Mouse (Mus musculus): ENCODE data around the gene Neurod1. TPM values are rescaled to one million over a fixed set of nuclear protein-coding genes. Genes with fewer than 3 reads are reported as not detected.

Neurod1 gene
- polyA plus RNA-seq, 1 experiment from 2014 or later = not detected

DNA sequence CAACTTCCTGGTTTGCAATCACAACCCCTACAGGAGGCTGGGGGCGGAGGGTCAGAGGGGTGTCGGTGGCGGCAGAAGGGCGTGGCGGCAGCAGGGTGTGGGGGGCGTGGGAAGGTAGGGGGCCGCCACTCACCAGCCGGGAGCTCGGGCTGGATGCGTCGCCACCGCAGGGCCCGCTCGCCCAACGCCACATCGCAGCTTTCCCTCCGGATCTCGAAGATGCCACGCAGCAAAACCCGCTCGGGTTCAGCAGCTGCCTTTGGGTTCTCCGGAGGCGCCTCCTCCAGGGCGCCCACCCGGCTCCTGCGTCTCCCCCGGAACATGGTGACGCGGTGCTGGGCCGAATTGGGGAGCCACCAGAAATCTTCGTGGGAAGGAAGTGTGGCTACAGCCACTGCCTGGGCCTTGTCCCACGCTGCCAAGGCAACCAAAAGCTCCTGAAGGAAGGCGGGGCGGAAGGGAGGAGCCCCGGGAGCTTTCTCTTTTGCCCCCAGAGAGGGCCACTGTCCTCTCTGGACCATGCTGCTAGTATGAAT lies 27.9 kb downstream of the Neurod1 start:
- H3K4me1 ChIP-seq (ENCODE audit: control insufficient read depth, insufficient read depth, low read length) = no peaks in the 10 kb centered on the region; the same call in none of the 2 replicates
- peak overlapping the region; percentile 96 for H3K4me2 ChIP-seq (replicated peaks; ENCODE audit: low read depth, low read length)
- 1% methylated on average over 35 of the region's 35 CpGs for WGBS
- H3K9ac ChIP-seq (ENCODE audit: low read depth, low read length) = peak overlapping the region; percentile 47
- H3K36me3 ChIP-seq (ENCODE audit: control insufficient read depth, insufficient read depth, low read length) = no peaks in the 10 kb centered on the region
- H3K27ac ChIP-seq (ENCODE audit: low read depth, low read length) = no peak overlapping the region
- H3K4me3 ChIP-seq (ENCODE audit: low read length) = peak overlapping the region; percentile 46
- H3K27me3 ChIP-seq (ENCODE audit: control insufficient read depth, insufficient read depth, low read length) = no peaks in the 10 kb centered on the region; the same call in 1 of the 2 replicates
- ATAC-seq (ENCODE audit: low FRiP score, low TSS enrichment) = peak; percentile 66
- H3K9me3 ChIP-seq (ENCODE audit: control insufficient read depth, low read length) = no peaks in the 10 kb centered on the region

DNA sequence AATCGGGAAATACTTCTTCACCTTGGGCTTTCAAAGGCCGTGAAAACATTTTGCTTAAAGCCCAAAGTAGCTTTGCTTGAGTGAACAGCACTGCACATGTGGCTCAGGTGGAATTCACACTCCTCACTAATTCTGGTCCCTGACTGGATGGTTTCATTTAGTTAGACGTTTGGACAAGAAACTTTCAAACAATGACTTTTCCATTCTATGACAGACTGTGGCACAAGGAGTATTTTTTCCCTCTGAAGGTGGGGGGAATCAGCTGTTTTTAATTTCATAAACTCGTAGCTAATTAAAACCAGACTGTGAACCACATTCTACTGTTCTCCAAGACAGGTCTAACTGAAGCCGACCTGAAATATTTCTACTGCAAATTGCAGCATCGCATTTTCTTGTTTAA lies 28.5 kb downstream of the Neurod1 start:
- H3K36me3 ChIP-seq (ENCODE audit: control insufficient read depth, insufficient read depth, low read length) = no peaks in the 10 kb centered on the region
- no peaks in the 10 kb centered on the region; the same call in 1 of the 2 replicates for H3K27me3 ChIP-seq (ENCODE audit: control insufficient read depth, insufficient read depth, low read length)
- no peak overlapping the region for H3K27ac ChIP-seq (ENCODE audit: low read depth, low read length)
- no peak overlapping the region; the same call in 1 of the 2 replicates for H3K4me2 ChIP-seq (replicated peaks; ENCODE audit: low read depth, low read length)
- no peak overlapping the region for H3K9ac ChIP-seq (ENCODE audit: low read depth, low read length)
- WGBS = 20% methylated on average over 6 of the region's 6 CpGs
- no peaks in the 10 kb centered on the region; the same call in none of the 2 replicates for H3K4me1 ChIP-seq (ENCODE audit: control insufficient read depth, insufficient read depth, low read length)
- no peak overlapping the region; the same call in 1 of the 2 replicates for H3K4me3 ChIP-seq (ENCODE audit: low read length)
- no peak for ATAC-seq (ENCODE audit: low FRiP score, low TSS enrichment)
- no peaks in the 10 kb centered on the region for H3K9me3 ChIP-seq (ENCODE audit: control insufficient read depth, low read length)

DNA sequence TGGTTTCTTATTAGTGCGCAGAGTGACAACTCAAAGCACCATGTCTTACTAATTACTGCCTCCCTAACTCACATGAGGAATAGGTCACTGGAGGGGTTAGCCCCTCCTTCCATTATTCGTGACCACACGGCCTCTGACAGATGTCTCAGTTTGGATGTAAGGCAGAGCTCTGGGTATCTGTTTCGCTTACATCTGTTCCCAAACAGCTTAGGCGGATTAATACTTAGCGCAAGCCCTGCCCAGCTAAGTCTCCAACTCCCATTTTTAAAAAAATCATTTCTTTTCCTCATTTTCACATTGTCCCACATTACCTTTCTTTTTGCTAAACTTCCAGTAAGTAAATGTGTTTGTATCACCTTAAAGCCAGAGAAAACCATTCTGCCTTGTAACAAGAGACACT lies 34.9 kb downstream of the Neurod1 start:
- 52% methylated on average over 6 of the region's 6 CpGs for WGBS
- H3K4me1 ChIP-seq (ENCODE audit: control insufficient read depth, insufficient read depth, low read length) = no peaks in the 10 kb centered on the region

DNA sequence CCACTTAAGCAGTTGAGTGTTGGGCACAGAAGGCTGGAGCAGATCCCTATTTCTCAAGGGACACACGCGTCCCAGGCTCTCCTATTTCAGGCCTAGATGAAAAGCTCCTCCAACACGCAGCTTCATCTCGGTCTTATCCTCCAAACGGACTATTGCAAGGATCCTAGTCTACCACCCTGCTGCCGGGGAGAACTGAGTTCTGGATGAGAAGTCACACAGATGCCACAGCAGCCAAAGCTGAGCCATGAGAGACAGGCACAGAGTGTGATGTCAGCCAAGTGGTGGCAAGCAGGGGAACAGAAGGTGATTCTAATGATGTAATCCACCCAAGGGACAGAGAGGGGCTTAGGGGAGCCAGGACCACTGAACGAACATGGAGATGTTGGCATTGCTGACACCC lies 42.0 kb downstream of the Neurod1 start:
- H3K27me3 ChIP-seq (ENCODE audit: control insufficient read depth, insufficient read depth, low read length) = no peaks in the 10 kb centered on the region
- H3K4me2 ChIP-seq (replicated peaks; ENCODE audit: low read depth, low read length) = no peak overlapping the region
- WGBS = 83% methylated on average over 7 of the region's 7 CpGs
- H3K4me1 ChIP-seq (ENCODE audit: control insufficient read depth, insufficient read depth, low read length) = no peaks in the 10 kb centered on the region
- H3K4me3 ChIP-seq (ENCODE audit: low read length) = no peak overlapping the region
- no peak for ATAC-seq (ENCODE audit: low FRiP score, low TSS enrichment)
- no peak overlapping the region for H3K27ac ChIP-seq (ENCODE audit: low read depth, low read length)
- no peaks in the 10 kb centered on the region for H3K9me3 ChIP-seq (ENCODE audit: control insufficient read depth, low read length)
- H3K9ac ChIP-seq (ENCODE audit: low read depth, low read length) = no peak overlapping the region
- no peaks in the 10 kb centered on the region for H3K36me3 ChIP-seq (ENCODE audit: control insufficient read depth, insufficient read depth, low read length)

More for the DNA sequence above, 34.9 kb downstream of the Neurod1 start:
- no peak overlapping the region for H3K4me2 ChIP-seq (replicated peaks; ENCODE audit: low read depth, low read length)
- no peak overlapping the region for H3K27ac ChIP-seq (ENCODE audit: low read depth, low read length)
- no peaks in the 10 kb centered on the region for H3K36me3 ChIP-seq (ENCODE audit: control insufficient read depth, insufficient read depth, low read length)
- H3K9ac ChIP-seq (ENCODE audit: low read depth, low read length) = no peak overlapping the region
- H3K9me3 ChIP-seq (ENCODE audit: control insufficient read depth, low read length) = no peaks in the 10 kb centered on the region
- no peak overlapping the region for H3K4me3 ChIP-seq (ENCODE audit: low read length)
- ATAC-seq (ENCODE audit: low FRiP score, low TSS enrichment) = no peak
- H3K27me3 ChIP-seq (ENCODE audit: control insufficient read depth, insufficient read depth, low read length) = no peaks in the 10 kb centered on the region

DNA sequence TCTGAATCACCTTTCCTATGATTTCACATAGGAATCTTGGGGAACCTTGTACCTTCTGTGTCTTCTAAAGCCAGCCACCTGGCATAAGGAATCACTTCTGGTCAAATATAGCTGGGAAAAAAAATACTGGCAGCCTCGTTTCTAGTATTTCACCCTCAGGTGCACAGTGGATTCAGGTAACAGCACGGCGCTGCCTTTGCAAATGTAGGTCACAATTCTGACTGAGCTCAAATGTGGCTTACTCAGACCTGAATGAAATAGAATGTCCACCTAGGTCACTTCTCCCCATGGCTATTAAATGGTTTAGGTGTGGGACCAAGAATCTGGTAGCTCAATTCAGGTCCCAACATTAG lies 45.7 kb downstream of the Neurod1 start:
- H3K27ac ChIP-seq (ENCODE audit: low read depth, low read length) = no peak overlapping the region

DNA sequence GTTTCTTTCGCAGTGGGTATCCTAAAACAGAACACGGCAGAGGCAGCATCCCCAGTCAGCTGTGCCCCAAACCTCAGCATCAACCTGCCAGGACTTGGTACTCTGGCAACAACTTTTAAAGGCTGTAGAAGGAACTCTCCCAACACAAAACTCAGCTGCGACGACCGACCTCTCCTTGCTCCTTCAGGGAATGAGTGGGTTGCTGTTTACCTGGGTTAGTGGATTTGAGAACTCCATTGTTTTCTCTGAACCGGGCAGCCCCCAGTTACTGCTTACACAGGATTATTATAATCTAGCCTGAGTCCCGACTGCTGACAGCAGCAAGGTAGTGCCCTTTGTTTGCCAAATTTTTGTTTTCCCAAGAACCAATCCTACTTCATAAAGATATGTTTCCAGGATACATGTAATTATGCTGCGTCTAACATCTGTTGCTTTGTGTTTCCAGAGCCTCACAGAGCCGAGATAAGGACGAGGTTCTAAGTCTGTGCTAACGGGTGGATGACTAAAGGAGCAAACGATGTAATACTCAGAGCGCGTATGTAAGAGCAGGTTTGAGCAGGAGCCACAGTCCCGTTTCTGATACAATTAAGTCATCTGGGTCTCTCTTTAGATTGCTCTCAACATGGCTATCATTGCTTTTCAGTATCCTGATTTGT lies 46.2 kb downstream of the Neurod1 start:
- Histone ChIP-seq H3K4me3 (ENCODE audit: low read length) (no peak overlapping the region), H3K36me3 (ENCODE audit: control insufficient read depth, insufficient read depth, low read length) (no peaks in the 10 kb centered on the region), H3K9ac (ENCODE audit: low read depth, low read length) (no peak overlapping the region), H3K4me1 (ENCODE audit: control insufficient read depth, insufficient read depth, low read length) (no peaks in the 10 kb centered on the region), H3K9me3 (ENCODE audit: control insufficient read depth, low read length) (no peaks in the 10 kb centered on the region), H3K27me3 (ENCODE audit: control insufficient read depth, insufficient read depth, low read length) (no peaks in the 10 kb centered on the region), H3K4me2 (replicated peaks; ENCODE audit: low read depth, low read length) (no peak overlapping the region), H3K27ac (ENCODE audit: low read depth, low read length) (no peak overlapping the region)
- no peak for ATAC-seq (ENCODE audit: low FRiP score, low TSS enrichment)
- WGBS = 69% methylated on average over 15 of the region's 15 CpGs

More for the DNA sequence above, 45.7 kb downstream of the Neurod1 start:
- Histone ChIP-seq H3K27me3 (ENCODE audit: control insufficient read depth, insufficient read depth, low read length) (no peaks in the 10 kb centered on the region), H3K9me3 (ENCODE audit: control insufficient read depth, low read length) (no peaks in the 10 kb centered on the region), H3K4me3 (ENCODE audit: low read length) (no peak overlapping the region), H3K36me3 (ENCODE audit: control insufficient read depth, insufficient read depth, low read length) (no peaks in the 10 kb centered on the region), H3K9ac (ENCODE audit: low read depth, low read length) (no peak overlapping the region), H3K4me1 (ENCODE audit: control insufficient read depth, insufficient read depth, low read length) (no peaks in the 10 kb centered on the region), H3K4me2 (replicated peaks; ENCODE audit: low read depth, low read length) (no peak overlapping the region)
- 73% methylated on average over 3 of the region's 3 CpGs for WGBS
- ATAC-seq (ENCODE audit: low FRiP score, low TSS enrichment) = no peak

DNA sequence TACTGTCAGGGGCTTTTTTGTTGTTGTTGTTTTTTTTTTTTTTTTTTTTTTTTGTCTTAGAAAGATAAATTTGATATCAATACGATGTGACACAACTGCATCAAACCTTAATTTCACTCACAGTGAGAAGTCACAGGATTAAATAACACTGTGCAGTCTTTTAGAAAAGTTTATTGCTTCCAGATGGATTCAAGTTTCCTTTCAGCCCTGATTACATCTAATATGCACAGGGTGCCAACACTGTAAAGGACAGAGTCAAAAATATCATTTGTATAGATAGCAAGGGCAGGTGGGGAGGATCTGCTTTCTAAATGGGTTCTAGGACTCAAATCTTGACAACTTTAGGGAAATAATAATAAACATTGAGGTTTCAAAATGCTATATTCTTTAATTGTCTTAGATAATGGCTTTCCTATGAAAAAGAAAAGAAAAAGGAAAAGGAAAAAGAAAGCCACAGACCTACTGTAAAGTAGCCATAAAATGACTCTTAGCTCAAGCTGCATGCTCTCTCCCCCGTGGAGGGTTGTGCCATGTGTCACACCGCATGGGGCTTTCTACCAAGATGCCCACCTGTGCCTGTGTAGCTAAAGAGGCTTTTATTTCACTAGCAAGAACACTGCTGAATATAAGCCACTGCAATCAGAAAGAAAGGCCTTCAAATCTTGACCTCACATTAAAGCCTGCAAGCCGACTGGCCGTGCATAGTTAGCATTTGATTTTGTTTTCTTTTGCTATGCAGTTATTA lies 50.7 kb downstream of the Neurod1 start:
- 78% methylated on average over 5 of the region's 5 CpGs for WGBS
- no peak for ATAC-seq (ENCODE audit: low FRiP score, low TSS enrichment)
- H3K4me3 ChIP-seq (ENCODE audit: low read length) = no peak overlapping the region

More for the DNA sequence above, 50.7 kb downstream of the Neurod1 start:
- no peaks in the 10 kb centered on the region for H3K4me1 ChIP-seq (ENCODE audit: control insufficient read depth, insufficient read depth, low read length)
- no peaks in the 10 kb centered on the region for H3K9me3 ChIP-seq (ENCODE audit: control insufficient read depth, low read length)
- H3K36me3 ChIP-seq (ENCODE audit: control insufficient read depth, insufficient read depth, low read length) = no peaks in the 10 kb centered on the region
- no peak overlapping the region for H3K9ac ChIP-seq (ENCODE audit: low read depth, low read length)
- no peak overlapping the region for H3K4me2 ChIP-seq (replicated peaks; ENCODE audit: low read depth, low read length)
- no peaks in the 10 kb centered on the region for H3K27me3 ChIP-seq (ENCODE audit: control insufficient read depth, insufficient read depth, low read length)
- no peak overlapping the region for H3K27ac ChIP-seq (ENCODE audit: low read depth, low read length)
